Mouse (Mus musculus) 416B (cell line): Measurements from ENCODE around the gene D930007J09Rik.

ENCODE experiments used
- DNase-seq: peaks from one replicate; pipeline ENCODE4 v3.0.0; 2011; ENCODE audit warnings: low read depth

Gene D930007J09Rik

DNA sequence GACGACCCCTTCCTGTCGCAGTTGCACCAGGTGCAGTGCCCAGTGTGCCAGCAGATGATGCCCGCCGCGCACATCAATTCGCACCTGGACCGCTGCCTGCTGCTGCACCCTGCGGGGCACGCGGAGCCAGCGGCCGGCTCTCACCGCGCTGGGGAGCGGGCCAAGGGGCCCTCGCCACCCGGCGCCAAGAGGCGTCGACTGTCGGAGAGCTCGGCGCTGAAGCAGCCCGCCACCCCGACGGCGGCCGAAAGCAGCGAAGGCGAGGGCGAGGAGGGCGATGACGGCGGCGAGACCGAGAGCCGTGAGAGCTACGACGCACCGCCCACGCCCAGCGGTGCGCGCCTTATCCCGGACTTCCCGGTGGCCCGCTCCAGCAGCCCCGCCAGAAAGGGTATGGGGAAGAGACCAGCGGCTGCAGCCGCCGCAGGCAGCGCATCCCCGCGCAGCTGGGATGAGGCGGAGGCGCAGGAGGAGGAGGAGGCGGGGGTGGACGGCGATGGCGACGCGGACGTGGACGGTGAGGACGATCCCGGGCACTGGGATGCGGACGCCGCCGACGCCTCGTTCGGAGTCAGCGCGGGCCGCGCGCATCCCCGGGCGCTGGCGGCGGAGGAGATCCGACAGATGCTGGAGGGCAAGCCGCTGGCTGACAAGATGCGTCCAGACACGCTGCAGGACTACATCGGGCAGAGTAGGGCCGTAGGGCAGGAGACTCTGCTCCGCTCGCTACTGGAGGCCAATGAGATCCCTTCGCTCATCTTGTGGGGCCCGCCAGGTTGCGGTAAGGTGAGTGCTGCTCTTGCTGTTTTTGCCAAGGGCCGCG is at the start of gene D930007J09Rik:
Gene D930007J09Rik (minus strand): TSS at position 591 of the 823 bp plus-strand sequence.
- DNase-seq = no peak

DNA sequence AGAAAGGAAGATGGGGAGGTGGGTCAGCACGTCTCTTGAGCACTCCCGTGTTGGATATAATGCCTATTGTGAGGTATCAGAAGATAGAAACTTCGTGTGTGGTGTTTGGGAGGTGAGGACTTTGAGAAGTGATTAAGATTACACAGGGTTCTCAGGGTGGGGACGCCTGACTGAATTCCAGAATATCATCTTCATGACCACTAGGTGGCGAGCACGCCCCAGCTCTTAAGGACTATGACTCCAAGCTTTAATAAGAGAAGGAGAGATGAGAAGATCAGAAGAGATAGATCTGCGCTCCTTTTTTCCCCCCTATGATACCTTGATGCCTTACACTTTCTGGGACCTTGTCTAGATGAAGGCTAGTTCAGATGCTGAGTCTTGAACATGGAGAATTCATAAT is 49.3 kb upstream of the D930007J09Rik start:
- DNase-seq = peak; percentile 85

DNA sequence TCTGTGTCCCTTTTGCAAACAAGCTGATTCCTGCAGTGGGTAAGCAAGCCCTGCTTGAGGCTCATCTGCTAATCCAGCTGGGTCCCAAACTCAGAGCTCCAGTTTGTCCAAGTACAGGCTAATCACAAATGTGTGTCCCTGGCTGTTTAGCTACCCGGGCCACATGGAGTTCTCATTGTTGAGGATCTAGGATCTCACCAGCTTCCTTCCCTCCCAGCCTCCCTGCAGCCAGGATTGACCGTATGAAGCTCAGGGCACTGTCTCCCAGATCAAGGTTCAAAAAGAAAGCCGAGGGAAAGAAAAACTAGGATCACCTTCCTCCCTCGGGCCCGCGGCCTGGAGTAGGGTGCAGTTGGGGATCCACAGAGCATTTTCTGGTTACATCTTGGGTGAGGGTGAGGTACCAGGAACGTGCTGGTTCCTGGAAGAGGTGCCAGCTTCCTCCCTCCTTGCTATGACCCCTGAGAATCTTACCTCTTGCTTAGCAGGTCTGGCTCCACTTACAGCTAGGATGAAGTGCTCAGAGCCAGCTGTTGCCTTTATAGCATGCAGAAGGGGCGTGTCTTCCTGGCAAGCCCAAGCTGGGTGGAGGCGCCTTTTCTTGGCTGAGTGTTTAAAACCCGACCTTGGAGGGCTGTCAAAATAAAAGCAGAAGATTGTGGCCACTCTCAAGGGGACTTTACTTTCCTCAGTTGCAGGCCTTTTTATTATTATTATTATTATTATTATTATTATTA is 48.2 kb upstream of the D930007J09Rik start, which contains the start of gene Serpinb1a:
Gene Serpinb1a (minus strand): TSS at position 518 of the 737 bp plus-strand sequence.
- DNase-seq = peak; percentile 96

DNA sequence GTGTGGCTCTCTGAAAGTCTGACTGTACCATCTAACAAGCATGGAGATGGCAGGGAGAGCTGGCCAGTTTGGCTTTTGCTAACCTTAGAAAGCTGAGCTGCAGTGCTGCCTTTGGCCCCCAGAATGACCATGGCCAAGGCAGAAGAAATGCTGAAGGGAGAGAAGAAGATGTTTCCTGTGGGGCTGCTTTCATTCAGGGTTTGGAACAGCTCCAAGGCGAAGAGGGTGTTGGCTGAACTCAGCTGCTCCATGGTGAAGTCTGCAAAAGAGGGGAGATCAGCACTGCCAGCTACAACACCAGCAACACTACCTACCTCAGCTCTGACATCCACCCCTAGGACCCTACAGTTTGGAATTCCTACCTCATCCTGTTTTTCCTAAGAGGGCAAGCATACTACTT is 47.5 kb upstream of the D930007J09Rik start:
- DNase-seq = no peak

DNA sequence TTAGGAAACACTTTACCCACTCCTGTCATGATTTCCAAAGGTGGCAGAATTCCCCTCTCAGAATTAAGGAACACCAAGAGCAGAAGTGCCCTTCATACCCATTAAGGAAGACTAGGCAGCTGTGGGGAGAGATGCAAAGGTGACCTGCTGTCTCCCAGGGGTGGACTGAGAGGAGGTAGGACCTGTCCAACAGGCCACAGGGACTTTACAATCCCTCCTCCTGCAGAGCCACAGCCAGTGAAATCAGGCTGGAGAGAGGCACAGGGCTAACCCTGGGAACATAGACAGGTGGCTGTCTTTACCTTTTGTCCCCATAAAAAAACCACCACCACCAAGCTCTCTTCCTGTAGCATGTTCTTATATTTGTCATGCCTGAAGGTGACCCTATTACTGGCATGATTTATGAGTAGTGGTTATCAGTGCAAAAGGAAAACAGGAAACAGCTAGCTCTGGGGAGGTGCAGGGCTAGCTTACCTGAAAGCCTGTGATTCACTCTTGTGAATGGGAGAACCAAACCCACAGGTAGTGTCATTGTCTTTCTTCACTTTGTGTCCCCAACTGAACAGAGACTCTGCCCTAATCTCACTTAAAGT is 47.0 kb upstream of the D930007J09Rik start:
- DNase-seq = no peak

DNA sequence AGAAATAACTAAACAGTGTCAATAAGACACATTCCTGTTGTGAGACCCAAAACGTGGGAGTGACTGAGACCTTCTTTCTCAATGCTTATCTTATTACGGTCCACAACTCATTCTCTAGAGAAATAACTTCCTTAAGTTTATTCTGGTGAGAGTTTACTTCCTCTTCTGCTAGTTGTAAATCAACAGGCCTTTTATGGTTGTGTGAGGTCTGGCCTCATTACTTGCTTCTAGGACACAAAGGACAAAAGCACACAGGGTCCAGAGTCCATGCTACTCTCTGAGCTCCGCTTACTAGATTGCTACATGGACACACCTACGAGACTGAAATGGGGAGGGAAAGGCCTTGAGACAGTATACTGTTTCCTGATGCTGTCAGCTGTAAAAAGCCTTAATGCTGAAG is 46.4 kb upstream of the D930007J09Rik start:
- peak; percentile 73 for DNase-seq

DNA sequence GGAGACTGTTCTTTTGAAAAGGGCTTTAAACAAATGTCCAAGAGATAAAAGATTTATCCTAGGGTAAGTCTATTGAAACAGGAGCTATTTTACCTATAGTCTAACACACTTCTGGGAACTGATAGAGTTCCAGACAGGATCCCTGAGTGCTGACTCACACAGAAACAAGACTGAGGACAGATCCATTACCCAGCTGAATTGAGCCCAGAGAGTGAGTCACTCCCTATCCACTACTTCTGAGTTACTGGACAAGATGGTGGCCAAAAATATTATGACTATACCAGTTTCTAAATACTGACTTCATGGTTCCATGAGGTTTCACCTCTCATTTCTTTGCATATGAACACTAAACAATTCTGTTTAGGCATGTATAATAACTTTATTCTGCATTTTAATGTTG is 43.6 kb upstream of the D930007J09Rik start:
- DNase-seq = no peak

DNA sequence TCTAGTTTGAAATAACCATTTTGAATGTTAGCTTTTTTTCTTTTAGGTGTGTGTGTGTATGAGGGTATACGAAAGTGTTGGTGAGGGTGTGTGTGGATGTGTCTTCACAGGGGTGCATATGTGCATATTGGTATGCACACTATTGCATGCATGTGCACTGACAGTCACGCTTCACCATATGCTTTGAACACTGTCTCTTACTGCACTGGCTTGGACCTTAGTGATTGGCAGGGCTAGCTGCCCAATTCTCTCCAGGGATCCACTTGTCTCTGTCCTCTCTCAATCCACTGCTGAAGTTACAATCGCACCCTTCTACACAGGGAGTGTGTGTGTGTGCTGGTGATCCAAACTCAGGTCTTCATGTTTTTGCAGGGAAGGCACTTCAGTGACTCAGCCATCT is 38.7 kb upstream of the D930007J09Rik start:
- DNase-seq = no peak

DNA sequence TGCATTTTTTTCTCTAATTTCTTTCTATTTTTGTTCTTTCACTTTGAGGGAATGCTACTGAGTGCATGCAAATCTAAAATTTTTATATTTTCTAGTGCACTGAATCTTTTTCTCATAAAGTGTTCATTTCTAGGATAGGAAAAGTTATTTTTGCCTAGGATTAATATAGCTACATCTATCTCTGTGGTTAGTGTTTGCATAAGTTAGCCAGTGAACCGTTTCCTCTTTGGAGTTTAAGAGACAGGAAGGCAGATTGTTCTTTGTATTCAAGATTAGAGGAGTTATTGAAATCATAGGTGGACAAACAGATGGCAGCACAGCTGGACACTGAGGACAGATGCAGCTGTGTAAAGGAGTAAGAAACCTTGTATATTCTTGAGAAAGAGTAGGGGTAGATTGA is 36.7 kb upstream of the D930007J09Rik start:
- DNase-seq = peak; percentile 79

DNA sequence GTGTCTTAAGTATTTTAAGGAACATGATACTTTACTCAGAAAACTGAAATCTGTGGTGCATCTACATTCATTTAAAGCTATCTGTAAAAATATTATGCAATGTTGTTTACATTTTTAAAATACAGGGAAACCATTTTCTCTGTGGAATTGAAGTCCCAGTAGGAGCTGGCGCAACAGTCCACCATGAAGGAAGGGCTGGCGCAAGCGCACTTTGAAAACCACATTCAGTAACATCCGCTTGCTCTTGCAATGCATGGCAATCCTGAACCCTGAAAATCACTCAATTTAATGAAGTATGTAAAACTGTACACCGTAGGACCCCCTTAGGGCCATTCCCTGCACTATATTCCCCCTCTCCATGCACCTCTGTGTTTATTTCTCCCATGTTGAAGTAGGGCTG is 31.9 kb upstream of the D930007J09Rik start:
- DNase-seq = peak; percentile 74

DNA sequence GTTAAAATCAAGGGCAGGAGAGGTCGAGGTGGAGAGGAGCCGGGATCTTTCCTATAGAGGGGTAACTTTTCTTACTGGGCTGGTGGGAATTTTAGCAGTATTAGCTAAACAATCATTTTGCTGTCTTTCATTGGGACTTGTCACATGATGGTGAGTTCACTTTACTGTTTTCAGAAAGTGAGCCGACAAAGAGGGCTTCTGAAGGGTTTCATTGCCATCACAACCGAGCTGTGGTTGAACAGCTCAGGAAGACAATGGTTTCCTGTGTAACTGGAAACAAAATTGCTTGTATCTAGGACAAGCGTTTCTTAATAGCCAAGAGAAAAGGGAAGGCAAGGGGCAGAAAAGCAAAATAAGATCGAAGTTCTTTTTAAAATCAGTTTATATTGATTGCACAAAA is 30.6 kb upstream of the D930007J09Rik start:
- DNase-seq = peak; percentile 92

DNA sequence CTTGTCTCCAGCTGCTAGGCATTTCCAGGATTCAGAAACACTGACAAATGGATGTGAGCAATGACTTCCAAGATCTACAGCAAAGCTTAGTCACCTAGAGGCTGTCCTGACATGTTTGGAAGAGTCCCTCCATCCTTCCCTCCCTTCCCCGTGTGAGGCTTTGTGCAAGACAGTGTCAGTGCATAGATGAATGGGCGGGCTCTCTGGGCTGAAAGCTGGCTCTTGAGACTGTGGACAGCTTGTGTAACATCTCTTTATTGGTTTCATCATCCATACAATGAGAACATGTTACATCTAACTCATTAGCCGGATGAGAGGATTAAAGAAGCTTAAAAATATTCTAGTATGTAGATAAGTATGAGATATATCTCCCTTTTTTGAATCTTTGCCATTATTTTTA is 30.1 kb upstream of the D930007J09Rik start:
- peak; percentile 87 for DNase-seq

DNA sequence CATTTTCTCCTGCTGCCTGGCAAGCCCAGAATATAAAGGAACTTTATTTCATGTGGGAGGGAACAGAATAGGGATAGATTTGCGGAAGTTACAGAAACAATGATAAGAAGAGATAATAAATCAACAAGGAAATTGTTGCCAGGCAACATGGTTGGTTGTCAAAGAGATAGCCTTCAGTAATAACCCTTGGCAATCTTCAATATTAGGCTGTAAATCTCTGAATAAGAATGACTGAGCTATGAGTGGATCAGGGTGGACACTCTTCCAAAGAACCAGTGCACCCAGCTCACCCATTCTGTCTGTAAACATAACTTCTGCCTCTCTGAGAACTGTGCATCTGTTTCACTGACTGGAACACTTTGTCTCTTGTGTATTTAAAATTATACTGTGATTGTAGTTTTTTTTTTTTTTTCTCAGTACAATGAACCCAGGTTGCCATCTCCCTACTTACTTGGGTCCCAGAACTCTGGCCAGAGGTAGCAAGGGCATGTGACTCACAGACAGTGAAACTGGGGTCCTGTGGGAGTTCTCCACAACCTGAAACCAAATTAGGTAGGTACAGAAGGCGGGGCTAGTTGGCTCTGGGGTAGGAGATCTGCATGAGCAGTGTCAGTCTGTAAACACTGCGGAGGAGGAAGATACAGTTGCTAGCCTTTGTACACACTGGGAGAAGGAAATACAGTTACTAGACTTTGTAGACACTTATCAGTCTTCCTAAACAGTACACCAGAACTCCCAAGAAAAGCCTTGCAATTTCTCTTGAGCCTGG is 29.0 kb upstream of the D930007J09Rik start:
- no peak for DNase-seq

DNA sequence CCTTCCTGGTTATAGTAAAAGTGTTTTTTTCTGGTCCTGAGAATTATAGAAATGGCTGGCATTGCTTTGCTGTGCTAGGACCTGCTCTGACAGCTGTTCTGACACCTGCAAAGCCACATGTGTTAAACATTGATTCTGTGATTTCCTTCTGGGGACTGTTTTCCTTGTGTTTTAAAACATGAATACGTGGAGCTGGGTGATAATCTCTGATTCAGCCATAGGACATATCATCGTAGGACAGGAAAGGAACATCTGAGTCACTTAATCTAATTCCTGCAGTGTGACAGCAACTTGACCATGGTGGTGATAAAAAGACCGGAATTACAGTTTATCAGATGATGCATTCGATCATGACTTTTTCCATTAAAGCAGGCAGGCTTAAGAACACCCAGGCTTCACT is 26.2 kb upstream of the D930007J09Rik start:
- DNase-seq = peak; percentile 98

DNA sequence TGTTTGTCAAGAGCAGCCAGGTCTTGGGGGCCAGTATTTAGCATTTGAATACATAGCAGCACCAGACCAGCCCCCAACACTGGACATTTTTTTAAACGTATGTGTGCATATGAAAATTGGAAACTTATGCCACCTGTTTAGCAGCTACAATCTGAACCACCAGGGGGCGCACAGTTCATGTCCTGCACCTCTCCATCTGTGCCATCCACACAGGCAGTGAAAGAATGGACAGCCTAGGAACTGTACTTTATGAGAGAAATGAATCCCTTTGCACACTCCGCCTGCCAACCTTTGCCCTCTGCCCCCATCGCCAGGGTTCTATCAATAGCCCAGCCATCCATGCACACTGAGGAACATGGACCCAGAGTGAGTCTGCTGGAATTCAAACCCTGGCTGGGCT is 25.3 kb upstream of the D930007J09Rik start:
- DNase-seq = peak; percentile 83

DNA sequence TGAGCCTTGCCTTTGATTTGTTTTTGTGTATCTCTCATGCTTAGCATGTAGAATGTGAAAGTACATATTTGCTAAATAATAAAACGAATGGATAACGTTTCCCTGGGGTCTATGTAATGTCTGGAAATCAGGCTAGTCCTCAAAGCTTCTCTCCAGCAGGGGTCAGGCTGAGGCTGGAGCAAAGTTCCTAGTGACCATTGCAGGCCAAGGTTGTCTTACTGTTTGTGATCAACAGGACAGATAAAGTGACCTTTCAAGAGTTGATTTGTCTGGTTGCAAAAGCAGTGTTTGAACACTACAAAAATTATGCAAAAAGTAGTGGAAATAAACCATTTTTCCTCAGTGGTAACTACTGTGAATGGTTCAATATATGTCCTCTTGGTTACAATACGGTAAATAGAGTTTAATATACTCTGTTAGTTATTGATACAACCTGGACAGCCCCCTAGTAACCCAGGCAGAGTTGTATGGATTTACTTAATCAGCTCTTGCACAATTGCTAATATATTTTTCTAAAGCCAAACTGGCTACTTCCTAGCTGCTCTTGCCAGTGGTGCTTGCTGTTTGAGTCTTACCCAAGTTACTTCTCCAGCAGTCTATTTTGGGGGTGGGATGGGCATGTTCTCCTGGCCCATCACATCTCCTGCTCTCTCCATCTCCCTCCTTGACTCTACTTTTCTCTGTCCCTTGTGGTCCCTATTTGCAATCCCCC is 24.6 kb upstream of the D930007J09Rik start:
- DNase-seq = peak; percentile 84

DNA sequence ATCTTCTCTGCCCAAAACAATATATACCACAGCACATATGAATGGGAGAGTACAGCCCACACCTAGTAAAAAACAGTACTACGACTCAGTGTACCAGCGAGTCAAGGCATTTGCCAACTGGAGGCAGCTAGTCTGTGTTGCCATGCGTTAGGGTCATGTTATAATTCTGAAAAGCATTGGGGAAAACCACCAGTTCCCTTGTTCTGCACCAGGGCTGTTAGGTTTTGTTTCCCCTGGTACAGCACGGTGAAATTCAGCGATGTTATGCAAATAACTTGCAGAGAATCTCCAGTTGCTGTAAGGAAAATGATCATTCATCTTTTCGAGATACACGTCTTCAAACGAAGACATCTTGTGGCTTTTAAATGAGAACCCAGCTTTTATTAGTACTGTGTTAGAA is 22.9 kb upstream of the D930007J09Rik start:
- DNase-seq = no peak

DNA sequence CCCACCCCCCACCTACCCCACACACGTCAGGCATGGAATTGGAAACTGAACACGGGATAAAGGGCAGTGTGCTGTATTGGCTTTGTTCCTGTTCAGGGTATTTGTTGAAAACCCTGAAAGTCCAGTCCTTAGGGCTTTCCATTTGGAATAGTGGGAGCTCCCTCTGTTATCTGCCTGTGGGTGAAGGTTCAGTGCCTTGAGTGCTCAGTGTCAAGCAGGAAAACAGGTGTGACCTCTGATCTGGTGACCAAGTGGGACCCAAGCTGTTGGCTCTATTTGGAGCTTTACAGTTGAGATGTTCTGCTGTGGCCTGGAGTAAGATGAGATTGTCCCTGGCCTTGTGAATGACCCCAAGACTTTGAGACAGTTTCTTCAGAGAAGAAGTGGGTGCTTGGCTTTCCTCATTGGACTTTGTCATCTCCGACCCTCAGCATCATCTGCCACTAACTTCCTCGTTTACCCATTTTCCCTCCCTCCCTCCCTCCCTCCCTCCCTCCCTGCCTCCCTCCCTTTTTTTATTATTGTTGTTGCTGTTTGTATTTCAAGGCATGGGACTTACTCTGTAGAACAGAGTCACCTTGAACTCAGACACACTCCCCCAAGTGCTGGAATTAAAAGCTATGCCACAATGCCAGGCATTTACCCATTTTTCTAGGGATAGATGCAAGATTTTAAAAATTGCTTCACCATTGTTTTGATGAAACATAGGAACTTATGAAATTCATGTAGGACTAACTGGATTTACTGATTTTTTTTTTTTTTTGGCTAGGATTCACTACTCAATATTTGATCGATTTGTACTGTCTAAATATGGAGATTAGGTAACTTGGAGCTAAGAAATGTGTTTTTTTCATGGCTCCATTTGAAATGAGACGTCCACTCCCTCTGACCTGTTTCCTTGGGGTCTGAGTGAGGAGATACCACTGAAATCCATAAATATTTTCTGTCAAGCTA is 22.0 kb upstream of the D930007J09Rik start:
- DNase-seq = no peak

DNA sequence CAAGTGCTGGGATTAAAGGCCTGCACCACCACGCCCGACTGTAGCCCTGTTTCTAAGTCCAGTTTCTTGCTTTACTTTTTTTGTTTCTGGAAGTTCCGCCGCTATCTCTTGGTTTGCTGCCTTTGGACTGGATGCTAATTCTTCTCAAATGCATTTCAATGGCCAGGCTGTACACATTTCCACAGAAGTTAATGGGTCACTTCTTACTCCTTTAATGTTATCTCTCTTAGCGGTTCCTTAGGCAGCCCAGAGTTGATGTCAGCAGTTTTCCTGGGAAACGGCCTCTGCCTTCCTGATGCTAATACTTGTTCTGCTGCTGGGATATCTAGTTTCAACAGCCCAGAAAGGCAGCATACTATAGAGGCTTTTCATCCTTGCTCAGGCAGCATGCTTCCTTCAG is 20.5 kb upstream of the D930007J09Rik start:
- DNase-seq = no peak

DNA sequence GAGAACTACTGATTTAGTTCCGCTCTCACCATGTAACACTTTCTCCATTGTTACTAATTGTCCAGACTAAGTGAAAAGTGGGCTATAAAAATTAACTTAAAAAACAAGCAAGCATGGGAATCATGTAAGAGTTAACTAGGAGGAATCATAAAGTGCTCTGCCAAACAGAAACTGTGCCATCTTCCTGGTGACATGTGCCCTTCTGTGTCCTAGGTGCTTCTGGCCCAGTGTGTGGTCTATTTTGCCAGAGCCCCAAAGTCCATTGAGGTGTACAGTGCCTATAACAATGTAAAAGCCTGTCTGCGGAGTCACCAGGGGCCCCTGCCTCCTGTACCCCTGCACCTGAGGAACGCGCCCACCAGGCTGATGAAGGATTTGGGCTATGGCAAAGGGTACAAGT is 19.0 kb upstream of the D930007J09Rik start:
- no peak for DNase-seq
